Mouse (Mus musculus) heart, postnatal 14 days (tissue): ENCODE measurements around the gene Vps35. TPM values are rescaled to one million over a fixed set of nuclear protein-coding genes. Genes with fewer than 3 reads are reported as not detected.

Experiments
- DNase-seq, 2 experiments: peaks; one replicate each; pipeline ENCODE4 v3.0.0; 2021 to 2022
- intact Hi-C: fragments of 180-260 bp; cut with DNase I; formaldehyde crosslinking; loops from one replicate; pipeline ENCODE4 v1.15.1; 2025
- long read RNA-seq, 2 experiments: library from polyadenylated mRNA; stranded (forward); transcript quantifications; one replicate each; pipeline ENCODE4 v2.0.0; 2021
- total RNA-seq, 2 experiments: library from RNA; stranded (reverse); gene quantifications; 2 replicates each; pipeline ENCODE4 v1.2.3; 2021

The Vps35 gene
- total RNA-seq = 10 to 100 TPM; 64.2 to 68.4 TPM
- long read RNA-seq, experiment 1, transcript Vps35-201 (17 exons, 3,474 nt) = major isoform, 138 of 154 reads
- long read RNA-seq, experiment 1, partial matches to known transcripts = 13 of 154 reads
- long read RNA-seq, experiment 1, other reads (novel, unspliced or antisense) = 3 of 154 reads
- long read RNA-seq, experiment 2, transcript Vps35-201 (17 exons, 3,474 nt) = major isoform, 119 of 128 reads
- long read RNA-seq, experiment 2, partial matches to known transcripts = 5 of 128 reads
- long read RNA-seq, experiment 2, other reads (novel, unspliced or antisense) = 4 of 128 reads

- intact Hi-C loops = loop anchor here (10.0 kb wide), 1 partner anchor 245 kb away; no protein-coding TSS in a partner anchor
- peak; percentile 96 for DNase-seq
Observed at GRCm38 (mm10) chr8:85299434-85300077, at the start of gene Vps35, which contains the start of gene Orc6. Gene Vps35 (minus strand): TSS chr8:85299802. Gene Orc6 (plus strand): TSS chr8:85299632.

DNA sequence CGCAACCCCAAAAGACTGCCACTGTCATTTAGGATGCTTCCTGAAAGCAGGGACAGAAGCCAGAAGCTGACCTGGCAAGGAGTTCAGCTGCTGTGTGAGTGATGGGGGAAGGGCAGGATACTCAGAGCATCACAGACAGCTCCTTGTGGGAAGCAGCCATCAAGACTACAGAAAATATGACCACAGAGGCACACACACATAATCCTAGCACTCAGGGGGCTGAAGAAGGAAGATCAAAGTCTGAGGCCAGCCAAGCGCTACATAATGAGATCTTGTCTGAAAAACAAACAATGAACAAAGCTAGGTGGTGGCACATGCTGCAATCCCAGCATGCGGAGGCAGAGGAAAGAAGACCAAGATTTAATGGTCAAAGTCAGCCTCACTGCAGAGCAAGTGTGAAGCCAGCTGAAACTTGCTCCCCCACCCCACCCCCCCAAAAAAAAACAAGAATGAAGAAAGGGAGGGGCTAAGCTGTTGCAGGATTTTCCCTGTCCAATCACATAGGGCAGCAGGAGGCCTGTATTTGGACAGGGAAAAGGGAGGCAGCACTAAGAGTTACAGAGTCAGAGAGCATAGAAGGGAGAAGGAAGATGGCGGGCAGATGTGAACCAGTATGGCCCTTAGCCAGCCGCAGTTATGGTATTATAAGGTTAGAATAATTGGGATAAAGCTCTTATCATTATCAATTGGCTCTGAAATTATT is 40.4 kb upstream of the Vps35 start:
- intact Hi-C loops = no loop called here
- no peak for DNase-seq

GRCm38 (mm10) chr8:85337681-85338080 is 38.1 kb upstream of the Vps35 start:
- no peak for DNase-seq
- intact Hi-C loops = no loop called here

DNA sequence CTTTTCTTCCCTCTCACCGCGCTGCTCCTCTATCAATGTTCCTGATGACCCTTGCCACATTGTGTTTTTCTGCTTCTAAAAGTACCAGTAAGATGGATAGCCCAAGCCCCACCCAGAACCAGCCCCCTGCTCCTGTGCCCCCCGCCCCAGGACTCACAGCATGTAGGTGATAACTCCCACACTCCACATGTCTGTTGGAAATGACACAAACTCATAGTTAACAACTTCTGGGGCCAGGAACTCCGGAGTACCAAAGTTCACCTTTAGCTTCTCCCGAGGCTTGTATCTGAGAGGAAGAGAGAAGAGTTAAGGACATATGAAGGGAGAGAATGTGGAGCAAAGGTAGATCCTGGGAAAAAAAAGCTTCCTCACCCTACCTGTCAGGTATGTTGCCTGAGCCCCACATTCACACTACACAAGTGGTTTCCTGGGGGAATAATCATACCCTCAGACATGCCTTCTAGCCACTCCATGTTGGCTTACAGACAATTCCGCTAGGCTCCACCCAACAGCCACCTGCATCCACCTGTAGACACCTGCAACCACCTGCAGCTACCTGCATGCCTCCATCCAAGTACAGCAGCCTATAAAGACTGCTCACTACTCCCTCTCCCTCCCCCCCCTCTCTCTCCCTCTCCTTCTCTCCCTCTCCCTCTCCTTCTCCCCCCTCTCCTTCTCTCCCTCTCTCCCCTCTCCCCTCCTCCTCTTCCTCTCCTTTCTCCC is 36.8 kb upstream of the Vps35 start:
- intact Hi-C loops = no loop called here
- no peak for DNase-seq

GRCm38 (mm10) chr8:85335105-85335504 is 35.5 kb upstream of the Vps35 start:
- intact Hi-C loops = no loop called here
- DNase-seq = no peak

DNA sequence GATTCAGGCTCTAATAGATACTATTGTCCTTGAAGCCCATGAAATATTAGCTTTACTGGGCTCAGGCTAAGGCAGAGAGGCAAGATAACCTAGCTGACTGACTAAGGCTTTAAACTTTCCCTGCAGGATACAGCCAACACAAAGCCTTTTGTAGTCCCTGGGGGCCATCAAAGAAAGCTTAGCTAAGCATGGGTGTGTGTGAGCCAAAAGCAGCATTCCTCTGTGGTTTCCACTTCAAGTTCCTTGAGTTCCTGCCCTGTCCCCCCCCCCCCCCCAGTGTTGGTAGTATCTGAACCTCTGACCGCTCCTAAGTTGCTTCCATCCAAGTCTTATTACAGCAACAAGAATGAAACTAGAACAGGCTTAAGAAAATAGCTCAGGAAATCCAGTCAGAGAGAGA is 29.9 kb upstream of the Vps35 start:
- intact Hi-C loops = no loop called here
- DNase-seq = peak in 1 of 2 experiments; percentile 22

DNA sequence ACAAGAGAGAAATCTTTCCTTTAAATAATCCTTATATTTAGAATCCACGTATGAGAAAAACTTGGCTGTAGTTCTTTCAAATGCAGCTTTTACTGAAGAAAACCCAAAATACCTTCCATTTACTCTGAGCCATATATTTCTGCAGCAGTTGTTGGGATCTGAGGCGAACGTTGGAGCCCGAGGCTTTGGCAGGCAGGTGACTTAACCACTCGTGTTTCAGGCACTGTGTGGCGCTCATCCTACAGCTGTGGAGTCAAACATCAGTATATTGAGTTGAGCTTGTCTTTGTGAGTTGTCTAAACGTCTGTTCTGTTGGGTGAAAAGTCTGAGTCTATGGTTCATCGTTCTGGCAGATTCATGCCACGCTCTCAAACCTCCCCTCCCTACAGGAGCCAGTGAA is 27.4 kb upstream of the Vps35 start:
- intact Hi-C loops = no loop called here
- DNase-seq = no peak

DNA sequence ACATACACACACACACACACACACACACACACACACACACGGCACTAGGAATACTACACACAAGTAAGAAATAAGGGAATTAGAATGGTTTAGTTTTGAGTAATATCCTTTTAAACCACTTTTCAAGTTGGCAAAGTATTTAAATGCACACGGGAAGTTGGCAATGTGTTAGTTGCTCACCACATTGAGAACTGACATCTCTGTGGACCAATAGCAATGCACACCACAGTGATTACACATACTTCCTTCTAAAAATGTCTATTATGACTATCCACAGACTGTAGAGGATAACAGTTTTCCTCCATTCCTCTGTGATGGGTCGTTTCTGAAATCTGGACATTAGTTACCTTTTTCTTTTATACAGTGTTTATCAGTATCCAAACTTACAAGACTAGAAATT is 23.5 kb upstream of the Vps35 start:
- DNase-seq = no peak
- intact Hi-C loops = no loop called here

DNA sequence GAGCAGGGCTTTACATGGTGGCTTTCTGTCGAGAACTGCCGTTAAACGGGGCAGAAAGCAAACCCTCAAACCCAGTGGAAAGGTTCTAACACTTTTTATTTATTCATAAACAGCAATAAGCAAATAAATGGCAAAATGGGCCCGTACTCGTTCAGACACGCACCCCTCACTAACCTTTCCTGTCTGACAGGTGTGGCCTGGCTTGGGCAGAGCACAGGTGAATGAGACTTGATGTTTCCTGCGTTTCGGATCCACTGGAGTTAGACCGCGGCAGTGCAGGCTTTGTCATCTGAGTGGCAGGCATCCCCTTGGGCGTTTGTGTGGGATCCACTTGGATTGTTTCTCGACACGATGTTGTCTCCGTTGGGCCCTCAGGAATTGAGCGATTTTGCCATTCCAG is 22.4 kb upstream of the Vps35 start:
- intact Hi-C loops = no loop called here

DNA sequence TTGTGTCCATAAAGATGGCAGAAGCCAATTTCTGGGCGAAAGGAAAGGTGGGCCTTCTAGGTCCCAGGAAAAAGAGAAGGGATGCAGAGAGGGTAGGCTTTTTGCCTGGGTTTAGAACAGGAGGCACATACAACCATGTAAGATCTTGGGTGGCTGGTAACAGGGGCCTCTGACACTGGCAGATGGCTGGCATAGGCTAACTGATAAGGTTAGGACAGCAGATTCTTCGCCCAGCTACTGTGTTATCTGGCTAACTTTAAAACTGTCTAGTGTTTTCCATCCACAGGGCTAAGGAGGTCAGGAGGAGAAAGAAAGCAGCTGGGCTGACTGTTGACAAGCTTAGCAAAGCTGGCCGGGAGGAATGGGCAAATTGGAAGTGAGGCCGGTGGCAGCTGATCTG is 18.9 kb upstream of the Vps35 start:
- intact Hi-C loops = no loop called here
- DNase-seq = no peak

More for the DNA sequence above, 22.4 kb upstream of the Vps35 start:
- no peak for DNase-seq

GRCm38 (mm10) chr8:85313036-85313435 is 13.4 kb upstream of the Vps35 start:
- intact Hi-C loops = no loop called here
- no peak for DNase-seq

- peak in 1 of 2 experiments; percentile 29 for DNase-seq
- intact Hi-C loops = loop anchor here (1.0 kb wide), 1 partner anchor 86 kb away; no protein-coding TSS in a partner anchor
Observed at GRCm38 (mm10) chr8:85311743-85312142, 12.1 kb upstream of the Vps35 start.

DNA sequence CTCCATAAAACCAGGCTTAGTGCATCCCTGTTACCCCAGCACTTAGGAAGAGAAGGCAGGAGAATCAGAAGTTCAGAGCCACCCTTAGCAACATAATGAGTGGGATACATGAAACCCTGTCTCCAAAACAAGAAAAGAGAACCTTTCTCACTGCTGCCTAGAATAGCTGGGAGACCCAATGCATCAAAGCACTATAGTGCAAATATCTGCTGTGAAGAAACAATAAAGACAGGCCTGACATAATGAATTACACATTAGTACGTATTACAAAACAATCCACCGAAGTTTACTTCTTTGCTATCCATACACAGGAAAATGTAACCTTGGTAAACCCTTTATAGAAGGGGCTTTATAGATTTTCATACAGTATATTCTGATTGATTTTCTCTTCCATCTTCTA is 9.0 kb upstream of the Vps35 start:
- intact Hi-C loops = loop anchor here (10.0 kb wide), 1 partner anchor 236 kb away; no protein-coding TSS in a partner anchor
- DNase-seq = no peak

DNA sequence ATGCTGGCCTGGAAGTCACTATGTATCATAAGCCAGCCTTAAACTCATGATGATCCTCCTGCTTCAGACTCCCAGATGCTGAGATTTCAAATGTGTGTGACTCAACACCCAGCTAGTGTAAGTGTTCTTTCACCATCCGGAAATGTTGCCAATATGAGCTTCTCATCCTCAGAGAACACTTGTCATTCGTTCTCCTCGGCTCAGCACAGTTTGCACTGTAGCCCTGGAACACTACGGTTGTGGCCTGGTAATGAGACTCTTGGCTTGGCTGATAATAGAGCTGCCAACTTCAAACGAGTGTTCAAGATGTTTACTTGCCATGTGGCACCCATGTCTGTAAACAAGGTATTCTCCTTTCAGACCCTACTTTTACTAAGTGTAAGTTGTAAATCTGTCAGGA is 3.9 kb upstream of the Vps35 start:
- DNase-seq = no peak
- intact Hi-C loops = loop anchor here (10.0 kb wide), 1 partner anchor 241 kb away; no protein-coding TSS in a partner anchor

GRCm38 (mm10) chr8:85302931-85303330 is 3.3 kb upstream of the Vps35 start:
- intact Hi-C loops = loop anchor here (10.0 kb wide), 1 partner anchor 242 kb away; no protein-coding TSS in a partner anchor
- no peak for DNase-seq

DNA sequence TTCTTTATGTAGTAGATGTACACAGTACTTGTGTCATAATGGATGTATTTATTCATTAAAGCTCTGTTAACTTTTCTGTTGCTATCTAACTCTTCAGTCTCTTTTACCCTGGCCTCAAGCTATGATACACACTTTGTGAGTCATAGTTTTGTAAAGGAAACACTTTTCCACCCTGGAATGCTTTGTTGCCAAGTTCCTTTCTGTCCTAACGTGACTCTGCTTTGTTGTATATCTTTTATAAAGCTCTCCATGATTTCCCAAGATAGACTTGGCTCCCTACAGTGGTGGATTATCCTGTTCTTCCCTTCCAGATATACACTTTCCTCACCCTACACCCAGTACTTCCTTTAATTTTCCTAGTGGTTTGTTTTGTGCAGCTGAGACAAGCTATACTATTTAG is 2.3 kb upstream of the Vps35 start:
- intact Hi-C loops = loop anchor here (10.0 kb wide), 1 partner anchor 243 kb away; no protein-coding TSS in a partner anchor

GRCm38 (mm10) chr8:85298600-85299433 is 785 bp downstream of the Vps35 start:
- DNase-seq = no peak
- intact Hi-C loops = no loop called here

More for the DNA sequence above, 2.3 kb upstream of the Vps35 start:
- DNase-seq = no peak

DNA sequence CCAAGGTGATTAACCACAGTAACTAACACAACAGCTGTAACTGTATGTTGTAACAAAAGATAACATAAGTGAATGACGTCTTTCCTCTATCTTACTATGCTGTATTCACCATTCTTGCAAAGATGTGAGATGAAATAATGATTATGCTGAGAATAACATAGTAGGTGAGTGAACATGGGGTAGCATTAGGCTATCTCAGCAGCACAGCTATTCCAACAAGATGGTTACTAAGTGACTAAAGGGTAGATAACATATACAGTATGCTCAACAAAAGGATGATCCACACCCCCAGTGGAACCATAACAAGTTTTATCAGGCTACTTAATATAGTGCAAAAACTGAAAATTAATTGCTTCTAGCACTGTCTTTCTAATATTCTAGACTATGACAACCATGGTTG is 12.8 kb downstream of the Vps35 start:
- intact Hi-C loops = loop anchor here (5.0 kb wide), 1 partner anchor 210 kb away; no protein-coding TSS in a partner anchor
- DNase-seq = no peak

DNA sequence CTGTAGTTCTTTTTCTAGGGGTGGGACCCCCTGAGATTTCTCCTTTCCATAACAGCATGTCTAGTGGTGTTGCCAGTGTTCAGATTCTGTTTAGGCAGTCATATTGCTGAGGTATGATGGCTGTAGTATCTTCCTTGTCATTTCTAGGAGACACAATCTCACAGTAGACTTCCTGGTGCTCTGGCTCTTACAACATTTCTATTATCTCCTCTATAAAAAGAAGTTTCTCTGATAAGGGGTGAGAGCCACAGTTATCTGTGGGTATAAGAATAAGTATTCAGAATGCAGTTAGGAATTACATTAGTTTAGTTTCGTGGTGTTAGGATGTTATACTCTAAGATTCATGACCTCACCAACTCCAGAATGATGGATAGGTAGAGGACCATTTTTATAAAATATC is 72.3 kb downstream of the Vps35 start:
- DNase-seq = no peak
- intact Hi-C loops = no loop called here
